Mouse (Mus musculus) kidney, adult 2 months (tissue): ENCODE data around the gene Sertad3. TPM values are rescaled to one million over a fixed set of nuclear protein-coding genes. Genes with fewer than 3 reads are reported as not detected.
"Not testable (repeated sequence)": the region's sequence is repeated elsewhere in the genome, so short reads cannot be mapped to it uniquely, and the experiment has no call there.

ENCODE experiments used
- DNase-seq: peaks from one replicate; pipeline ENCODE4 v3.0.0; 2021
- H3K27ac ChIP-seq: fragments of 200-500 bp; 2 replicates; pipeline ENCODE4 v1.5.1; 2012; ENCODE audit warnings: low read depth, low read length, control low read depth, inconsistent platforms; ENCODE audit not compliant: insufficient read depth
- H3K27me3 ChIP-seq: fragments of 200-500 bp; replicated peaks from 2 replicates; pipeline ENCODE4 v1.6.1; 2012; ENCODE audit warnings: mild to moderate bottlenecking, moderate library complexity, low read length, inconsistent platforms; ENCODE audit not compliant: control insufficient read depth, insufficient read depth
- H3K36me3 ChIP-seq: fragments of 200-500 bp; 2 replicates; pipeline ENCODE4 v1.6.1; 2012; ENCODE audit warnings: mild to moderate bottlenecking, moderate library complexity, low read length, inconsistent platforms; ENCODE audit not compliant: control insufficient read depth, insufficient read depth
- H3K4me1 ChIP-seq: fragments of 200-500 bp; 2 replicates; pipeline ENCODE4 v1.6.1; 2011; ENCODE audit warnings: low read length; ENCODE audit not compliant: control insufficient read depth, insufficient read depth
- H3K4me3 ChIP-seq: fragments of 200-500 bp; 2 replicates; pipeline ENCODE4 v1.5.1; 2011; ENCODE audit warnings: mild to moderate bottlenecking, low read depth, low read length, control low read depth; ENCODE audit not compliant: insufficient read depth
- CTCF ChIP-seq: fragments of 200-500 bp; conservative IDR thresholded peaks from 2 replicates; pipeline ENCODE4 v1.5.1; 2011; ENCODE audit warnings: low read depth, mild to moderate bottlenecking, control low read depth, low read length, moderate library complexity, mixed read lengths; ENCODE audit not compliant: insufficient read depth, insufficient read length
- POLR2A ChIP-seq: fragments of 200-500 bp; IDR thresholded peaks from one replicate; pipeline ENCODE4 v1.6.1; 2011; ENCODE audit warnings: low read depth, low read length, control low read depth
- WGBS: fragments of 180-500 bp; shearing (Covaris S2); methylation state at CpG from one replicate; pipeline ENCODE4 v1.1.7; 2018; 5-methylcytosine and 5-hydroxymethylcytosine counted together
- polyA plus RNA-seq: library from polyadenylated mRNA; depleted of rRNA; stranded (reverse); fragments of >200 nt; gene quantifications from 2 replicates; pipeline ENCODE4 v1.2.3, GENCODE M21; 2012

Gene Sertad3
- polyA plus RNA-seq, 1 experiment, result 12.8 TPM

DNA sequence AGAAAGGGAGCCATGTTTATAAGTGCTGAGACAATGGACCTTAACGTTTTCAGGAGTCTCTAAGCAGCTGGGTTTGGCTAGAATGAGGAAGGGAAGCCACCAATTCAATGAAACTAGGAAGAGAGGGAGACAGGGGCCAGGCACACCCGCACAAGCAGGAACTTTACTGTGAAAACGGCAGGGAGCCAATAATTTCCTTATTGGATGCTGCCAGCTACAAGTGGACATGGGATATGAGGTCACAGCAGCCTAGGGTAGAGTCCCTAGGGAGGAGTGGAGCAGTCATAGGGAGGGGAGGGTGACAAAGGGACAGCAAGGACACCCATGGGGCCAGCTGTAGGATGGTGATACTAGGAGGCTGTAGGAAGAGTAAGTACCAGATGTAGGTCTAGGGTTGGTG lies 19.5 kb downstream of the Sertad3 start:
- no peak overlapping the region for H3K4me3 ChIP-seq
- WGBS, result 62% methylated on average over 3 of the region's 3 CpGs

GRCm38 (mm10) chr7:27493450-27493849 lies 19.9 kb downstream of the Sertad3 start:
- Histone ChIP-seq H3K27ac (no peak overlapping the region), H3K4me1 (peaks cover 9% of the 10 kb centered on the region), H3K4me3 (no peak overlapping the region), H3K27me3 (no peaks in the 10 kb centered on the region), H3K36me3 (no peaks in the 10 kb centered on the region; the same call in 1 of the 2 replicates)
- no peak for DNase-seq
- TF ChIP-seq POLR2A (no peak), CTCF (no peak)
- 75% methylated on average over 5 of the region's 5 CpGs for WGBS

More for the DNA sequence above, 19.5 kb downstream of the Sertad3 start:
- H3K36me3 ChIP-seq, result no peaks in the 10 kb centered on the region; the same call in 1 of the 2 replicates
- no peaks in the 10 kb centered on the region for H3K27me3 ChIP-seq
- no peak for DNase-seq
- peaks cover 13% of the 10 kb centered on the region for H3K4me1 ChIP-seq
- H3K27ac ChIP-seq, result no peak overlapping the region
- TF ChIP-seq CTCF (no peak), POLR2A (no peak)

- H3K27me3 ChIP-seq, H3K4me1 ChIP-seq, H3K36me3 ChIP-seq, DNase-seq, H3K4me3 ChIP-seq, H3K27ac ChIP-seq: not testable (repeated sequence)
- 93% methylated on average over 9 of the region's 9 CpGs for WGBS
These were observed 21.2 kb downstream of the Sertad3 start for GRCm38 (mm10) chr7:27494659-27495367.

GRCm38 (mm10) chr7:27499036-27499435 lies 25.5 kb downstream of the Sertad3 start, which contains the start of gene Prx:
Prx (plus strand) TSS chr7:27499324.
- WGBS, result 56% methylated on average over 3 of the region's 3 CpGs
- H3K27me3 ChIP-seq, result no peaks in the 10 kb centered on the region
- H3K36me3 ChIP-seq, result no peaks in the 10 kb centered on the region
- TF ChIP-seq POLR2A (no peak), CTCF (no peak)
- no peak within 1 kb of the TSS for H3K4me3 ChIP-seq
- DNase-seq, result no peak
- H3K4me1 ChIP-seq, result no peaks in the 10 kb centered on the region
- H3K27ac ChIP-seq, result no peak within 1 kb of the TSS

- Histone ChIP-seq H3K36me3 (no peaks in the 10 kb centered on the region), H3K4me1 (no peaks in the 10 kb centered on the region), H3K27ac (peak overlapping the region; percentile 67; the same call in 1 of the 2 replicates), H3K4me3 (no peak overlapping the region), H3K27me3 (no peaks in the 10 kb centered on the region)
- WGBS, result 69% methylated on average over 4 of the region's 4 CpGs
- no peak for TF ChIP-seq CTCF
- TF ChIP-seq POLR2A, result no peak
- peak; percentile 76 for DNase-seq
These were observed 28.1 kb downstream of the Sertad3 start for GRCm38 (mm10) chr7:27501620-27502019.

- TF ChIP-seq POLR2A (no peak), CTCF (no peak)
- WGBS, result 21% methylated on average over 9 of the region's 9 CpGs
- DNase-seq, result no peak
- peak overlapping the region; percentile 37 for H3K27ac ChIP-seq
- H3K4me1 ChIP-seq, result no peaks in the 10 kb centered on the region
- H3K36me3 ChIP-seq, result no peaks in the 10 kb centered on the region
- H3K27me3 ChIP-seq, result no peaks in the 10 kb centered on the region
- no peak overlapping the region for H3K4me3 ChIP-seq
These were observed 33.3 kb downstream of the Sertad3 start for GRCm38 (mm10) chr7:27506765-27507370.

GRCm38 (mm10) chr7:27507711-27508647 lies 34.4 kb downstream of the Sertad3 start:
- TF ChIP-seq POLR2A (peak; percentile 78), CTCF (no peak)
- under 1% methylated on average over 54 of the region's 54 CpGs for WGBS
- Histone ChIP-seq H3K27me3 (no peaks in the 10 kb centered on the region), H3K27ac (peak overlapping the region; percentile 98), H3K4me3 (peak overlapping the region; percentile 83), H3K36me3 (no peaks in the 10 kb centered on the region), H3K4me1 (no peaks in the 10 kb centered on the region)
- DNase-seq, result peak; percentile 99
